Mouse (Mus musculus): Measurements from ENCODE around the gene Helz2. TPM values are rescaled to one million over a fixed set of nuclear protein-coding genes. Genes with fewer than 3 reads are reported as not detected.
"Not testable (repeated sequence)": the region's sequence is repeated elsewhere in the genome, so short reads cannot be mapped to it uniquely, and the experiment has no call there.

Gene Helz2
- 2.1 and 2.3 TPM in 2 replicates for polyA plus RNA-seq (2015; fragmentation: Nextera tagmentation; extraction: Ambion mirVana)

DNA sequence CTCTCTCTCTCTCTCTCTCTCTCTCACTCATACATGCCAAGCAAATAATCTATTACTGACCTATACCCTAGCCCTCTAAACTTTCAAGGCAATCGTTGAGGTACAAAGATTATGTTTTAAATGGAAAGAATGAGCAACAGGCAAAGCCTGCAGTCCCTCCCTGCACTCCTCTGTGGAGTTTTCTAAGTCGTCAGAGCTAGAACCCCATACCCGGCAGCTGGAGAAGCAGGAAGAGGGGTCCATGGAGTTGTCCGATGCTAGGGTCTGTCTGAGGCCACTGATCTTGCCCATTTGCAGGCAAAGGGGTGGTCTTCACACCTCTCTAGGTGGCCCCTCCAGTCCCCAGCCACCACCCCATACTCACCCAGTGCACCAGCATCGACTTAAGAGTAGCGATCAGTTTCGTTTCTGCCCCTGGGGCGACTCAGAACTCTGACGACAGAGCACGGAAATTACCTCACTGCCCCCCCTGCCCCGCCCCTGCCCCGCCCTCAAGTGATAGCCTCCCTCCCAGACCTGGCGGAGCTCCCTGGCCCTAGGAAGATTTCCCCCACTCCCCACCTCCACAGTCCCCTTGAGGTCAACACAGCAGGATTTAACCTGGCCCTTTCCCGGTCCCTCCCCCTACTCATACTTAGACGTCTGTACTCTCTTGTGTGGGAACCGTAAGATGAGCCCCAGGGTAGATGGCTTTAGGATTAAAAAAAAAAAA is at the start of gene Helz2:
Gene Helz2, minus strand, starts transcription at position 426 of the 712 bp plus-strand sequence.
- peak within 1 kb of the TSS; percentile 59 for H3K4me3 ChIP-seq (replicated peaks)
- no peaks in the 10 kb centered on the region for H3K9me3 ChIP-seq
- H3K27ac ChIP-seq: no peak within 1 kb of the TSS
- H3K27me3 ChIP-seq (replicated peaks): no peaks in the 10 kb centered on the region
- peaks cover 7% of the 10 kb centered on the region; the same call in 1 of the 2 replicates for H3K4me1 ChIP-seq
- H3K4me2 ChIP-seq: peak within 1 kb of the TSS; percentile 67
- WGBS: 5% methylated on average over 16 of the region's 16 CpGs
- peak; percentile 81 for ATAC-seq (ENCODE audit: insufficient read depth, low FRiP score, low read depth)
- H3K36me3 ChIP-seq: no peaks in the 10 kb centered on the region
- H3K9ac ChIP-seq: peak within 1 kb of the TSS; percentile 39; the same call in 1 of the 2 replicates

DNA sequence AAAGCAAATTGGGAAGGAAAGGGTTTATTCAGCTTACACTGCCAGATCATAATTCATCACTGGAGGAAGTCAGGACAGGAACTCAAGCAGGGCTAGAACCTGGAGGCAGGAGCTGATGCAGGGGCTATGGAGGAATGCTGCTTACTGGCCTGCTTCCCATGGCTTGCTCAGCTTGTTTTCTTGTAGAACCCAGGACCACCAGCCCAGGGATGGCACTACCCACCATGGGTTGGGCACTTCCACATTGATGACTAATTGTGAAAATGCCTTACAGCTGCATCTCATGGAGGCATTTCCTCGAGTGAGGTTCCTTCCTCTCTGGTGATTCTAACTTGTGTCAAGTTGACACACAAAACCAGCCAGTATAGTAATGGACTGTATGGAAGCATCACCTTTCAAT is 49.1 kb upstream of the Helz2 start:
- no peak for ATAC-seq (ENCODE audit: insufficient read depth, low FRiP score, low read depth)
- H3K9ac ChIP-seq: no peak overlapping the region
- no peaks in the 10 kb centered on the region for H3K9me3 ChIP-seq
- H3K4me3 ChIP-seq (replicated peaks): no peak overlapping the region
- 68% methylated on average over 1 of the region's 1 CpGs for WGBS
- no peaks in the 10 kb centered on the region for H3K27me3 ChIP-seq (replicated peaks)
- H3K4me1 ChIP-seq: peaks cover 2% of the 10 kb centered on the region; the same call in 1 of the 2 replicates
- H3K27ac ChIP-seq: no peak overlapping the region
- no peak overlapping the region for H3K4me2 ChIP-seq
- 0 out of 2 replicates have a peak, but pooled peaks cover 3% of the 10 kb centered on the region for H3K36me3 ChIP-seq

DNA sequence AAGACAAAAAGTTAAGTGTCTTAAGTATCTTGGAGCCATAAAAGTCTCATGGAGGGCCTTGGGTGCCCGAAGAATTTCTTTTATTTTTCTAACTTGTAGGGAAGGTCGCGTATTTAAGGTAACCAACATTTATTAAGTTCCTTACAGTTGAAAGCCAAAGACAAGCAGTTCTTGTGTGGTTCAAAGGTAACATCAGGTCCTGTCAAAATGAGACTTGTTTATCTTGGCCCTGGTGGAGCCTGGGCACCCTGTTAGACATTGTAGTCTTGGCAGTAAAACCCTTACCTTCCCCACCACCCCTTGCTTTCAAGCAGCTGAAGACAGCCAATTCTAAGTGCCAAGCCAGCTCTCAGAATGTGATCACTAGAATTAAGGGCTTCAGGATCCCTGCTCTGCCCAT is 46.9 kb upstream of the Helz2 start:
- peak overlapping the region; percentile 74 for H3K4me3 ChIP-seq (replicated peaks)
- 0 out of 2 replicates have a peak overlapping the region, but pooled peaks have one; percentile 68 for H3K27ac ChIP-seq
- no peaks in the 10 kb centered on the region for H3K9me3 ChIP-seq
- 64% methylated on average over 3 of the region's 3 CpGs for WGBS
- H3K9ac ChIP-seq: no peak overlapping the region
- H3K4me1 ChIP-seq: peaks cover 2% of the 10 kb centered on the region; the same call in 1 of the 2 replicates
- no peaks in the 10 kb centered on the region for H3K36me3 ChIP-seq
- H3K4me2 ChIP-seq: peak overlapping the region; percentile 65
- no peaks in the 10 kb centered on the region for H3K27me3 ChIP-seq (replicated peaks)
- ATAC-seq (ENCODE audit: insufficient read depth, low FRiP score, low read depth): no peak

DNA sequence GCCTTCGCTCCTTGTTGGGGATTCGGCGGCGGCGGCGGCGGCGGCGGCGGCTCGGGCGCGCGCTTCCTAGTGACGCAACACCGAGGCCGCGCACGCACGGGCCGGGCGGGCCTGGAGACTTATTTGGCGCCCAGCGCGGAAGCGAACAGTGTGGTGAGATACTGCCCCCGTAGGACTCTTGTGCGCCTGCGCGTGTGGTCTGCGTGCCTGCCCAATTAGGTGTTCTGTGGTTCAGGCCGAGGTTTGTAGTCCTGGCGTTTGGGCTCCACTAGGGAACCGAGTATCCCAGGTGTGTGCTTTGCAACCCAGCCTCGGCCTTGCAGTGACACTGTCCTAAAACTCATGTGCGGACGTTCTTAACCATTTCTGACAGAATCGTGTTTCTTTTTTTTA is 46.1 kb upstream of the Helz2 start, which contains the start of gene Gmeb2:
Gene Gmeb2, minus strand, starts transcription at position 78 of the 393 bp plus-strand sequence.
- not testable (repeated sequence) for H3K36me3 ChIP-seq; H3K4me1 ChIP-seq; H3K27me3 ChIP-seq (replicated peaks); H3K9me3 ChIP-seq
- Histone ChIP-seq H3K27ac (peak within 1 kb of the TSS; percentile 94), H3K4me3 (replicated peaks) (peak within 1 kb of the TSS; percentile 74), H3K9ac (peak within 1 kb of the TSS; percentile 74), H3K4me2 (peak within 1 kb of the TSS; percentile 65)
- peak; percentile 98 for ATAC-seq (ENCODE audit: insufficient read depth, low FRiP score, low read depth)
- WGBS: under 1% methylated on average over 35 of the region's 38 CpGs

DNA sequence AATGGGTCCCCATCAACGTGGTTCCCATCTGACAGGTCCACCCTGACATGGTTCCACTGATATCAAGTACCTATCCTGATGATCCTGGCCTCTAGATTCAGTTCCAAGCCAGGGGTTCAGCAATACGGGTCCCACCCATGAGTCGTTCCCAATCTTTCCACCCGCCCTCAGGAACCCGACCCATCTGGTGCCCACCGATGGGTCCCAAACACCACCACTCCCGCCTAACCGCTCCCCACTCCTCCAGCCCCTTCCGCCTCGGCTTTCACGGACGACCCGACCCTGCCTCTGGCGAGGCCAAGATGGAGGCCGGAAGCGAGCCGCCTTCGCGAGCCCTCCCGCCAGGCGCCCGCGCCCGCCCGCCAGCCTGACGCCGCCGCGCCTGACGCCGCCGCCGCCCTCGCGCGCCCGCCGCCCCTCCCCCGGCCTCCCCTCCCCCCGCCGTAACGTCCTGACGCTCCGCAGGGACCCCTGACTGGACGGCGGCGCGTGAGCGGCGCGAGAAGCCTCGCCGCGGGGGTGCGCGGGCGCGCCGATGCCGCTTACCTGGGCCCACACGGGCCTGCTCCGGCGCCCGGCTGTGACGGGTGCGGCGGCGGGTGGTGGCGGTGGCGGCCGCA is 45.6 kb upstream of the Helz2 start:
- H3K27ac ChIP-seq: peak overlapping the region; percentile 94
- WGBS: under 1% methylated on average over 43 of the region's 71 CpGs
- ATAC-seq (ENCODE audit: insufficient read depth, low FRiP score, low read depth): peak; percentile 79
- H3K4me1 ChIP-seq: peaks cover 2% of the 10 kb centered on the region; the same call in 1 of the 2 replicates
- no peaks in the 10 kb centered on the region for H3K9me3 ChIP-seq
- peak overlapping the region; percentile 74 for H3K9ac ChIP-seq
- no peaks in the 10 kb centered on the region for H3K27me3 ChIP-seq (replicated peaks)
- H3K4me2 ChIP-seq: peak overlapping the region; percentile 60
- 0 out of 2 replicates have a peak, but pooled peaks cover 5% of the 10 kb centered on the region for H3K36me3 ChIP-seq
- H3K4me3 ChIP-seq (replicated peaks): peak overlapping the region; percentile 74

GRCm38 (mm10) chr2:181286629-181287337 is 45.0 kb upstream of the Helz2 start:
- H3K4me1 ChIP-seq: peaks cover 2% of the 10 kb centered on the region; the same call in 1 of the 2 replicates
- 0 out of 2 replicates have a peak, but pooled peaks cover 5% of the 10 kb centered on the region for H3K36me3 ChIP-seq
- WGBS: 51% methylated on average over 6 of the region's 6 CpGs
- no peaks in the 10 kb centered on the region for H3K27me3 ChIP-seq (replicated peaks)
- no peak for ATAC-seq (ENCODE audit: insufficient read depth, low FRiP score, low read depth)
- no peaks in the 10 kb centered on the region for H3K9me3 ChIP-seq
- peak overlapping the region; percentile 74 for H3K9ac ChIP-seq
- peak overlapping the region; percentile 60 for H3K4me2 ChIP-seq
- H3K27ac ChIP-seq: peak overlapping the region; percentile 94
- H3K4me3 ChIP-seq (replicated peaks): peak overlapping the region; percentile 74

DNA sequence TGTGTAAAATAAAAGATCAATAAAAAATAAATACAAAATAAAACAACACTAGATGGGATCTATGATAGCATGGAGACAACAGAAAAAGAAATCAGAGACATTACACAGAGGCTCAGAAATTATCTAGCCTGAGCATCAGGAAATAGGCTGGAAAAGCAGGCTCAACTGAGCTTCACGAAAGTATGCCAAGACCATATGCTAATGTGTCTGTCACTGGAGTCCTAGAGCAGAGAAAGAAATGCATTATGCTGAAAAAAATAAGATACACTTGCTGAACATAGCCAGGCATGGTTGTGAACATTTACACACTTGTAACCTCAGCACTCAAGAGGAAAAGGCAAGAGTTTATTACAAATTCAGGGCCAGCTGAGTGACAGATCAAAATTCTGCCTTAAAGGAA is 38.1 kb upstream of the Helz2 start:
- WGBS: 83% methylated on average over 1 of the region's 1 CpGs
- no peaks in the 10 kb centered on the region for H3K9me3 ChIP-seq
- H3K27me3 ChIP-seq (replicated peaks): no peaks in the 10 kb centered on the region
- no peaks in the 10 kb centered on the region for H3K4me1 ChIP-seq
- H3K27ac ChIP-seq: no peak overlapping the region
- H3K36me3 ChIP-seq: peaks cover 12% of the 10 kb centered on the region
- H3K9ac ChIP-seq: no peak overlapping the region
- no peak overlapping the region for H3K4me3 ChIP-seq (replicated peaks)
- H3K4me2 ChIP-seq: no peak overlapping the region
- no peak for ATAC-seq (ENCODE audit: insufficient read depth, low FRiP score, low read depth)

DNA sequence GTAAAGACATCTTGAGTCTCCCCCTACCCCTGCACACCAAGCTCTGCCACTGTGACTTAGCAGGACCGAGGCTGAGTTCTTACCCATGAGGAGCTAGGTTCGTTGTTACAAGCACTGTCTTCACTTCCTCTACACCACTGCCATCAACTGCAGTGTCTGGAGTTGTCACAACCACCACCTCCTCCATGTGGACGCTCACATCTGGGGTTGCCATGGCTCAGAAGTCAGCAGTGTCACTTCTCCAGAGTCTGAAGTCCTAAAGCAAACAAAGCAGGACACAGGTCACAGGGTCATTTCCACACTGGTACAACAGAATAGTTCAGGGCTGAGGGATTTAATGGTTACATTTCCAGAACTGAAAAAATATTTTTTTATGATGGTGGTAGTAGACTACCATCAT is 36.0 kb upstream of the Helz2 start:
- Histone ChIP-seq H3K9me3 (no peaks in the 10 kb centered on the region), H3K4me2 (no peak overlapping the region), H3K9ac (no peak overlapping the region), H3K27me3 (replicated peaks) (no peaks in the 10 kb centered on the region), H3K4me1 (no peaks in the 10 kb centered on the region), H3K27ac (no peak overlapping the region), H3K4me3 (replicated peaks) (no peak overlapping the region), H3K36me3 (peaks cover 8% of the 10 kb centered on the region)
- ATAC-seq (ENCODE audit: insufficient read depth, low FRiP score, low read depth): no peak
- 65% methylated on average over 3 of the region's 3 CpGs for WGBS

DNA sequence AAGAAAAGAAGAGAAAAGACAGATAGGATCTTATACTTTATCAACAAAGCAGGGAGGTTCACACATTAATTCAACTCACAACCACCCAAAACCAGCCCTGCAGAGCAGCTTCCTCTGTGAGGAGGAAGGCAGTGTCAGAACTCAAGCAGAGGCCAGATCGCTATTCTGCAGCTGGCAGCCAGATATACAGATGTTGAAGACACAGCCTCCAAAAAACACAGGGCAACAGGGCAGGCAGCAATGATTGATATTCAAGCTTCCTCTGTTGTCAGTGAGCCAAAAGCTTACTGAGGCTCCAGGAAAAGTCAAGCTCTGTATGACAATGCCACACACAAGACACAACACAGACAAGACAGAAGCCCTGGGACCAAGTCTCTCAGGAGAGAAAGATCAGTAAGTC is 34.9 kb upstream of the Helz2 start:
- ATAC-seq (ENCODE audit: insufficient read depth, low FRiP score, low read depth): no peak
- H3K27me3 ChIP-seq (replicated peaks): no peaks in the 10 kb centered on the region
- H3K4me2 ChIP-seq: no peak overlapping the region
- H3K9me3 ChIP-seq: no peaks in the 10 kb centered on the region
- WGBS: 50% methylated on average over 1 of the region's 1 CpGs
- H3K9ac ChIP-seq: no peak overlapping the region
- H3K36me3 ChIP-seq: peaks cover 8% of the 10 kb centered on the region
- H3K27ac ChIP-seq: no peak overlapping the region
- H3K4me1 ChIP-seq: no peaks in the 10 kb centered on the region
- no peak overlapping the region for H3K4me3 ChIP-seq (replicated peaks)

GRCm38 (mm10) chr2:181274639-181275038 is 32.8 kb upstream of the Helz2 start:
- no peak for ATAC-seq (ENCODE audit: insufficient read depth, low FRiP score, low read depth)
- H3K36me3 ChIP-seq: peaks cover 2% of the 10 kb centered on the region; the same call in 1 of the 2 replicates
- no peaks in the 10 kb centered on the region for H3K9me3 ChIP-seq
- no peak overlapping the region for H3K4me3 ChIP-seq (replicated peaks)
- WGBS: 76% methylated on average over 4 of the region's 4 CpGs
- H3K4me2 ChIP-seq: no peak overlapping the region
- H3K4me1 ChIP-seq: no peaks in the 10 kb centered on the region
- H3K27me3 ChIP-seq (replicated peaks): no peaks in the 10 kb centered on the region
- H3K27ac ChIP-seq: no peak overlapping the region
- no peak overlapping the region for H3K9ac ChIP-seq

GRCm38 (mm10) chr2:181273829-181274228 is 32.0 kb upstream of the Helz2 start:
- H3K27ac ChIP-seq: no peak overlapping the region
- H3K27me3 ChIP-seq (replicated peaks): no peaks in the 10 kb centered on the region
- H3K4me1 ChIP-seq: no peaks in the 10 kb centered on the region
- H3K9ac ChIP-seq: no peak overlapping the region
- H3K4me3 ChIP-seq (replicated peaks): no peak overlapping the region
- peaks cover 6% of the 10 kb centered on the region; the same call in 1 of the 2 replicates for H3K36me3 ChIP-seq
- H3K9me3 ChIP-seq: no peaks in the 10 kb centered on the region
- 96% methylated on average over 2 of the region's 2 CpGs for WGBS
- no peak overlapping the region for H3K4me2 ChIP-seq
- no peak for ATAC-seq (ENCODE audit: insufficient read depth, low FRiP score, low read depth)
